Comparison of ENCODE assay signal across 9 mouse cellular contexts in genomic region chr2:37380189-37380588, GRCm38 (mm10). TPM values are rescaled to one million over a fixed set of nuclear protein-coding genes. Genes with fewer than 3 reads are reported as not detected.
A peak's percentile ranks its signal among the peaks of the same experiment; 100 is the strongest.
DNase-seq lines count a peak whose midpoint lies in the region; ATAC-seq and TF ChIP-seq lines count a peak whose summit lies in the region.
"Had no signal": no experiment of that assay in that cellular context is flagged by ENCODE, and none has a peak within 500 bp of the region (broad histone marks: within the 10 kb centered on the region; RNA-seq: fewer than 3 reads in every experiment).

No protein-coding gene starts in this region.

- no peak for TF ChIP-seq POLR2A in MEL (IDR thresholded peaks at IDR 0.05; ENCODE audit: control insufficient read depth in 1 of 2, insufficient read depth in 1 of 2, low read depth in 1 of 2, low read length in 2 of 2, poor library complexity in 1 of 2)

- no peak overlapping the region for H3K4me3 ChIP-seq in forebrain, embryonic 14.5 days (ENCODE audit: low read depth, low read length)
- no peak overlapping the region for H3K4me3 ChIP-seq in forebrain, embryonic 12.5 days (replicated peaks)
- H3K4me3 ChIP-seq in MEL (ENCODE audit: control insufficient read depth in 1 of 2, insufficient read depth in 1 of 2, low read depth in 2 of 2, low read length in 2 of 2), result no peak overlapping the region
- H3K4me3 ChIP-seq: limb, embryonic 13.5 days had no signal

- TF ChIP-seq EP300 in MEL (IDR thresholded peaks at IDR 0.05; ENCODE audit: low read depth in 1 of 2, low read length in 2 of 2), result no peak

- no peaks in the 10 kb centered on the region for H3K79me2 ChIP-seq in MEL (ENCODE audit: control insufficient read depth, insufficient read depth, low read length, poor library complexity)

- peak; percentile 64 to 83 (median 69) for TF ChIP-seq CTCF in MEL (IDR thresholded peaks at IDR 0.05 in 2 of 3, conservative IDR thresholded peaks at IDR 0.05 in 1 of 3; ENCODE audit: control insufficient read depth in 1 of 3, insufficient read depth in 1 of 3, low read depth in 2 of 3, low read length in 3 of 3, poor library complexity in 1 of 3, severe bottlenecking in 1 of 3)

- TF ChIP-seq RAD21 in MEL (IDR thresholded peaks at IDR 0.05; ENCODE audit: low read depth, low read length), result peak; percentile 73

- peak; percentile 75; the same call in 1 of the 2 replicates for ATAC-seq in forebrain, embryonic 14.5 days
- ATAC-seq in forebrain, embryonic 12.5 days (ENCODE audit: low FRiP score), result no peak

- no peak overlapping the region for H3K4me2 ChIP-seq in forebrain, embryonic 14.5 days (ENCODE audit: low read length)
- H3K4me2 ChIP-seq in forebrain, embryonic 12.5 days, result no peak overlapping the region
- H3K4me2 ChIP-seq: limb, embryonic 13.5 days had no signal

- H3K9me3 ChIP-seq in forebrain, embryonic 14.5 days (replicated peaks; ENCODE audit: control insufficient read depth, low read length), result no peaks in the 10 kb centered on the region
- no peaks in the 10 kb centered on the region for H3K9me3 ChIP-seq in forebrain, embryonic 12.5 days
- no peaks in the 10 kb centered on the region for H3K9me3 ChIP-seq in MEL (replicated peaks; ENCODE audit: insufficient read depth, low read length)
- H3K9me3 ChIP-seq: limb, embryonic 13.5 days had no signal

- peak; percentile 73 for DNase-seq in forebrain, embryonic 14.5 days (ENCODE audit: low spot score)
- peak; percentile 82 for DNase-seq in MEL (ENCODE audit: low read depth, low spot score)
- peak; percentile 49 for DNase-seq in cerebellum, adult 8-10 months
- DNase-seq in gastrocnemius, postnatal 10 days, result peak; percentile 39
- DNase-seq in layer of hippocampus, adult 11-12 months (ENCODE audit: low spot score), result peak; percentile 69
- peak; percentile 51 for DNase-seq in lung, postnatal 25 days (ENCODE audit: low spot score)
- DNase-seq in right cerebral cortex, postnatal 4 days, result peak; percentile 53

- H3K27ac ChIP-seq in forebrain, embryonic 14.5 days (ENCODE audit: low read depth, low read length), result no peak overlapping the region
- H3K27ac ChIP-seq in forebrain, embryonic 12.5 days, result no peak overlapping the region
- H3K27ac ChIP-seq in MEL (ENCODE audit: control insufficient read depth, low read depth, low read length), result no peak overlapping the region
- H3K27ac ChIP-seq: limb, embryonic 13.5 days had no signal

- peaks cover 64% of the 10 kb centered on the region for H3K36me3 ChIP-seq in forebrain, embryonic 14.5 days (ENCODE audit: control insufficient read depth, insufficient read depth, low read length)
- H3K36me3 ChIP-seq in forebrain, embryonic 12.5 days (replicated peaks), result peaks cover 51% of the 10 kb centered on the region
- peaks cover 17 to 30% of the 10 kb centered on the region in 2 experiments for H3K36me3 ChIP-seq in MEL (ENCODE audit: control insufficient read depth in 1 of 2, insufficient read depth in 2 of 2, low read length in 2 of 2)

- H3K27me3 ChIP-seq in forebrain, embryonic 14.5 days (replicated peaks; ENCODE audit: control insufficient read depth, insufficient read depth, low read length), result no peaks in the 10 kb centered on the region
- H3K27me3 ChIP-seq in forebrain, embryonic 12.5 days, result no peaks in the 10 kb centered on the region
- no peaks in the 10 kb centered on the region for H3K27me3 ChIP-seq in MEL (ENCODE audit: control insufficient read depth in 1 of 2, insufficient read depth in 2 of 2, low read length in 2 of 2)
- H3K27me3 ChIP-seq: limb, embryonic 13.5 days had no signal

- H3K4me1 ChIP-seq in forebrain, embryonic 14.5 days (ENCODE audit: control insufficient read depth, insufficient read depth, low read length), result no peaks in the 10 kb centered on the region
- H3K4me1 ChIP-seq in forebrain, embryonic 12.5 days, result no peaks in the 10 kb centered on the region
- H3K4me1 ChIP-seq in MEL (ENCODE audit: control insufficient read depth in 1 of 2, insufficient read depth in 2 of 2, low read length in 2 of 2), result peaks cover 6 to 7% of the 10 kb centered on the region in 2 experiments
- H3K4me1 ChIP-seq: limb, embryonic 13.5 days had no signal

- H3K9ac ChIP-seq in forebrain, embryonic 14.5 days (ENCODE audit: low read length), result no peak overlapping the region
- H3K9ac ChIP-seq in forebrain, embryonic 12.5 days, result no peak overlapping the region
- no peak overlapping the region for H3K9ac ChIP-seq in MEL (ENCODE audit: control insufficient read depth, low read depth, low read length, poor library complexity, severe bottlenecking)
- H3K9ac ChIP-seq: limb, embryonic 13.5 days had no signal

- WGBS in forebrain, embryonic 14.5 days, result 59% methylated on average over 2 of the region's 2 CpGs
- WGBS in forebrain, embryonic 12.5 days, result 79% methylated on average over 2 of the region's 2 CpGs

TF ChIP-seq in MEL, 35 proteins besides CTCF, POLR2A, EP300 and RAD21:
- TF ChIP-seq UBTF (IDR thresholded peaks at IDR 0.05; ENCODE audit: borderline replicate concordance, insufficient read depth, low read depth, low read length) (no peak), MXI1 (IDR thresholded peaks at IDR 0.05; ENCODE audit: low read depth, low read length) (no peak), SMC3 (IDR thresholded peaks at IDR 0.05; ENCODE audit: low read depth, low read length) (peak; percentile 75), KAT2A (conservative IDR thresholded peaks at IDR 0.05; ENCODE audit: low read depth, low read length) (no peak), ZKSCAN1 (IDR thresholded peaks at IDR 0.05; ENCODE audit: low read depth, low read length) (no peak), GABPA (IDR thresholded peaks at IDR 0.05; ENCODE audit: low read depth, low read length) (no peak), RCOR1 (IDR thresholded peaks at IDR 0.05; ENCODE audit: low read depth, low read length) (no peak), ETS1 (IDR thresholded peaks at IDR 0.05; ENCODE audit: low read depth, low read length) (no peak), CHD1 (IDR thresholded peaks at IDR 0.05; ENCODE audit: low read depth, low read length) (no peak), MAFK (IDR thresholded peaks at IDR 0.05; ENCODE audit: borderline replicate concordance, low read depth, low read length) (no peak), NRF1 (IDR thresholded peaks at IDR 0.05; ENCODE audit: insufficient read depth, low read depth, low read length, poor library complexity, severe bottlenecking) (no peak), MYC (IDR thresholded peaks at IDR 0.05; ENCODE audit: low read depth, low read length) (peak; percentile 65), MYB (IDR thresholded peaks at IDR 0.05; ENCODE audit: low read depth, low read length) (no peak), BHLHE40 (IDR thresholded peaks at IDR 0.05; ENCODE audit: borderline replicate concordance, low read depth, low read length) (no peak), USF1 (IDR thresholded peaks at IDR 0.05; ENCODE audit: low read depth, low read length) (no peak), ELF1 (IDR thresholded peaks at IDR 0.05; ENCODE audit: low read depth, low read length) (no peak), MAX (IDR thresholded peaks at IDR 0.05; ENCODE audit: low read length) (0 out of 2 replicates have a peak, but pooled peaks have one; percentile 19), POLR2AphosphoS2 (IDR thresholded peaks at IDR 0.05; ENCODE audit: low read length) (no peak), USF2 (IDR thresholded peaks at IDR 0.05; ENCODE audit: borderline replicate concordance in 1 of 2, insufficient read depth in 1 of 2, low read depth in 1 of 2, low read length in 2 of 2) (no peak), ZC3H11A (IDR thresholded peaks at IDR 0.05; ENCODE audit: low read depth, low read length) (peak; percentile 41)
TF ChIP-seq in MEL: peak in this region for 4.

RNA-seq across cellular contexts. Expression of gene Pdcl, which starts 21.1 kb away (rescaled TPM):
- 81.9 and 84.5 TPM in 2 replicates for polyA plus RNA-seq in forebrain, embryonic 14.5 days (2014; fragmentation: Nextera tagmentation; extraction: Ambion mirVana)
- 73.7 and 77.6 TPM in 2 replicates for polyA plus RNA-seq in forebrain, embryonic 12.5 days (2016; fragmentation: Nextera tagmentation; extraction: Ambion mirVana)
- total RNA-seq in MEL (2012; rRNA removed), result 25.7 and 30.4 TPM in 2 replicates
- 10 to 100 TPM in 1 of 2 experiments, not detected in 1; 45.8 TPM for polyA plus RNA-seq in MEL (2012; ENCODE audit: insufficient read depth in 1 of 2, insufficient read length in 2 of 2, low read depth in 1 of 2, low replicate concordance in 2 of 2, missing spikeins in 1 of 2)
- 10 to 100 TPM; 21.6 to 26.2 TPM for total RNA-seq in gastrocnemius, postnatal 10 days (2021)

RNA-seq across cellular contexts. Expression of gene Rc3h2, which starts 42.5 kb away (rescaled TPM):
- 19.2 and 24.9 TPM in 2 replicates for polyA plus RNA-seq in forebrain, embryonic 14.5 days (2014; fragmentation: Nextera tagmentation; extraction: Ambion mirVana)
- polyA plus RNA-seq in forebrain, embryonic 12.5 days (2016; fragmentation: Nextera tagmentation; extraction: Ambion mirVana), result 34.5 and 35.0 TPM in 2 replicates
- 9.8 and 10.5 TPM in 2 replicates for total RNA-seq in MEL (2012; rRNA removed)
- polyA plus RNA-seq in MEL (2012; ENCODE audit: insufficient read depth in 1 of 2, insufficient read length in 2 of 2, low read depth in 1 of 2, low replicate concordance in 2 of 2, missing spikeins in 1 of 2), result 10 to 100 TPM in 1 of 2 experiments, 1 to 10 TPM in 1; 4.1 to 43.5 TPM
- total RNA-seq in gastrocnemius, postnatal 10 days (2021), result 10 to 100 TPM; 33.2 to 42.5 TPM

RNA-seq across cellular contexts. Expression of gene Olfr368, which starts 53.9 kb away (rescaled TPM):
- not detected in 2 replicates for polyA plus RNA-seq in forebrain, embryonic 14.5 days (2014; fragmentation: Nextera tagmentation; extraction: Ambion mirVana)
- not detected in 2 replicates for polyA plus RNA-seq in forebrain, embryonic 12.5 days (2016; fragmentation: Nextera tagmentation; extraction: Ambion mirVana)
- not detected in 2 replicates for total RNA-seq in MEL (2012; rRNA removed)
- not detected for polyA plus RNA-seq in MEL (2012; ENCODE audit: insufficient read depth in 1 of 2, insufficient read length in 2 of 2, low read depth in 1 of 2, low replicate concordance in 2 of 2, missing spikeins in 1 of 2)
- total RNA-seq in gastrocnemius, postnatal 10 days (2021), result not detected
- polyA plus RNA-seq: limb, embryonic 13.5 days had no signal
